Mouse (Mus musculus) limb, embryonic 10.5 days (tissue): ENCODE data around the gene Rasip1. TPM values are rescaled to one million over a fixed set of nuclear protein-coding genes. Genes with fewer than 3 reads are reported as not detected.

Experiments
- DNase-seq: peaks from one replicate; pipeline ENCODE4 v3.0.0-alpha.2; 2017; ENCODE audit warnings: low spot score
- H3K27ac ChIP-seq: fragments of 300-500 bp; sonication (generic); 2 replicates; pipeline ENCODE4 v1.5.1; 2016; ENCODE audit warnings: mild to moderate bottlenecking
- H3K27me3 ChIP-seq: fragments of 300-500 bp; sonication (generic); 2 replicates; pipeline ENCODE4 v1.6.1; 2016; ENCODE audit warnings: low read depth, mild to moderate bottlenecking; ENCODE audit not compliant: poor library complexity, severe bottlenecking
- H3K36me3 ChIP-seq: fragments of 300-500 bp; sonication (generic); 2 replicates; pipeline ENCODE4 v1.6.1; 2016; ENCODE audit warnings: mild to moderate bottlenecking, moderate library complexity
- H3K4me1 ChIP-seq: fragments of 300-500 bp; sonication (generic); 2 replicates; pipeline ENCODE4 v1.6.1; 2016
- H3K4me3 ChIP-seq: fragments of 300-500 bp; sonication (generic); 2 replicates; pipeline ENCODE4 v1.5.1; 2016; ENCODE audit warnings: mild to moderate bottlenecking, moderate library complexity
- H3K9me3 ChIP-seq: fragments of 300-500 bp; sonication (generic); replicated peaks from 2 replicates; pipeline ENCODE4 v1.6.1; 2016; ENCODE audit warnings: mild to moderate bottlenecking
- WGBS: fragments of 180-500 bp; shearing (Covaris S2); methylation state at CpG from one replicate; pipeline ENCODE4 v1.1.7; 2016; 5-methylcytosine and 5-hydroxymethylcytosine counted together
- polyA plus RNA-seq: library from polyadenylated mRNA; unstranded; fragments of >200 nt; fragmentation: Nextera tagmentation; extraction: Ambion mirVana; gene quantifications from 2 replicates; pipeline ENCODE4 v1.2.1, GENCODE M21; 2016

The Rasip1 gene
- 8.0 and 8.3 TPM in 2 replicates for polyA plus RNA-seq

- peaks cover 1% of the 10 kb centered on the region; the same call in 1 of the 2 replicates for H3K36me3 ChIP-seq
- H3K27ac ChIP-seq, result peak within 1 kb of the TSS; percentile 87
- H3K9me3 ChIP-seq, result no peaks in the 10 kb centered on the region
- 78% methylated on average over 9 of the region's 9 CpGs for WGBS
- peaks cover 75% of the 10 kb centered on the region for H3K27me3 ChIP-seq
- peak within 1 kb of the TSS; percentile 71 for H3K4me3 ChIP-seq
- H3K4me1 ChIP-seq, result peaks cover 20% of the 10 kb centered on the region
- no peak for DNase-seq
Observed at GRCm38 (mm10) chr7:45627261-45627660, at the start of gene Rasip1. Gene Rasip1, plus strand, starts transcription at chr7:45627488.

GRCm38 (mm10) chr7:45585923-45586322 lies 41.4 kb upstream of the Rasip1 start:
- Histone ChIP-seq H3K4me3 (no peak overlapping the region), H3K9me3 (no peaks in the 10 kb centered on the region), H3K36me3 (peaks cover 58% of the 10 kb centered on the region), H3K4me1 (0 out of 2 replicates have a peak, but pooled peaks cover 6% of the 10 kb centered on the region), H3K27me3 (no peaks in the 10 kb centered on the region), H3K27ac (no peak overlapping the region)
- WGBS, result 93% methylated on average over 6 of the region's 6 CpGs
- DNase-seq, result no peak

- DNase-seq, result no peak
- no peak overlapping the region for H3K27ac ChIP-seq
- no peaks in the 10 kb centered on the region for H3K9me3 ChIP-seq
- H3K27me3 ChIP-seq, result no peaks in the 10 kb centered on the region
- H3K4me3 ChIP-seq, result no peak overlapping the region
- 94% methylated on average over 23 of the region's 23 CpGs for WGBS
- H3K4me1 ChIP-seq, result 0 out of 2 replicates have a peak, but pooled peaks cover 6% of the 10 kb centered on the region
- peaks cover 49% of the 10 kb centered on the region for H3K36me3 ChIP-seq
Observed at GRCm38 (mm10) chr7:45587631-45588592, 39.4 kb upstream of the Rasip1 start.

GRCm38 (mm10) chr7:45589173-45589572 lies 38.1 kb upstream of the Rasip1 start:
- Histone ChIP-seq H3K4me1 (0 out of 2 replicates have a peak, but pooled peaks cover 6% of the 10 kb centered on the region), H3K36me3 (peaks cover 39% of the 10 kb centered on the region), H3K9me3 (no peaks in the 10 kb centered on the region), H3K27ac (peak overlapping the region; percentile 68; the same call in 1 of the 2 replicates), H3K27me3 (no peaks in the 10 kb centered on the region), H3K4me3 (peak overlapping the region; percentile 47)
- peak; percentile 91 for DNase-seq
- WGBS, result 5% methylated on average over 19 of the region's 19 CpGs

- Histone ChIP-seq H3K4me1 (0 out of 2 replicates have a peak, but pooled peaks cover 6% of the 10 kb centered on the region), H3K36me3 (peaks cover 32% of the 10 kb centered on the region), H3K27me3 (no peaks in the 10 kb centered on the region), H3K27ac (peak overlapping the region; percentile 68; the same call in 1 of the 2 replicates), H3K4me3 (0 out of 2 replicates have a peak overlapping the region, but pooled peaks have one; percentile 47), H3K9me3 (no peaks in the 10 kb centered on the region)
- DNase-seq, result no peak
- 92% methylated on average over 5 of the region's 5 CpGs for WGBS
Observed at GRCm38 (mm10) chr7:45589898-45590297, 37.4 kb upstream of the Rasip1 start.

GRCm38 (mm10) chr7:45590874-45591273 lies 36.4 kb upstream of the Rasip1 start:
- peaks cover 22% of the 10 kb centered on the region for H3K36me3 ChIP-seq
- 67% methylated on average over 3 of the region's 3 CpGs for WGBS

GRCm38 (mm10) chr7:45591880-45592279 lies 35.4 kb upstream of the Rasip1 start:
- Histone ChIP-seq H3K27ac (no peak overlapping the region), H3K27me3 (no peaks in the 10 kb centered on the region), H3K4me3 (no peak overlapping the region), H3K4me1 (0 out of 2 replicates have a peak, but pooled peaks cover 6% of the 10 kb centered on the region), H3K36me3 (peaks cover 12% of the 10 kb centered on the region), H3K9me3 (no peaks in the 10 kb centered on the region)
- DNase-seq, result no peak
- WGBS, result 84% methylated on average over 7 of the region's 7 CpGs

More at GRCm38 (mm10) chr7:45590874-45591273, 36.4 kb upstream of the Rasip1 start:
- Histone ChIP-seq H3K27ac (no peak overlapping the region), H3K9me3 (no peaks in the 10 kb centered on the region), H3K4me1 (0 out of 2 replicates have a peak, but pooled peaks cover 6% of the 10 kb centered on the region), H3K27me3 (no peaks in the 10 kb centered on the region), H3K4me3 (no peak overlapping the region)
- no peak for DNase-seq

GRCm38 (mm10) chr7:45593118-45593815 lies 34.0 kb upstream of the Rasip1 start:
- DNase-seq, result peak; percentile 82
- H3K4me3 ChIP-seq, result no peak overlapping the region
- WGBS, result 27% methylated on average over 10 of the region's 10 CpGs
- H3K36me3 ChIP-seq, result peaks cover 1% of the 10 kb centered on the region
- no peaks in the 10 kb centered on the region for H3K9me3 ChIP-seq
- H3K27ac ChIP-seq, result no peak overlapping the region
- H3K4me1 ChIP-seq, result 0 out of 2 replicates have a peak, but pooled peaks cover 6% of the 10 kb centered on the region
- H3K27me3 ChIP-seq, result no peaks in the 10 kb centered on the region

- H3K27ac ChIP-seq, result no peak overlapping the region
- WGBS, result 83% methylated on average over 4 of the region's 4 CpGs
- no peaks in the 10 kb centered on the region for H3K27me3 ChIP-seq
- no peaks in the 10 kb centered on the region for H3K36me3 ChIP-seq
- H3K4me3 ChIP-seq, result no peak overlapping the region
- no peaks in the 10 kb centered on the region for H3K9me3 ChIP-seq
- DNase-seq, result no peak
- H3K4me1 ChIP-seq, result peaks cover 11% of the 10 kb centered on the region
Observed at GRCm38 (mm10) chr7:45595176-45595575, 32.1 kb upstream of the Rasip1 start.

- WGBS, result 81% methylated on average over 1 of the region's 1 CpGs
- Histone ChIP-seq H3K4me3 (no peak overlapping the region), H3K4me1 (peaks cover 11% of the 10 kb centered on the region), H3K27me3 (no peaks in the 10 kb centered on the region), H3K9me3 (no peaks in the 10 kb centered on the region), H3K27ac (no peak overlapping the region), H3K36me3 (no peaks in the 10 kb centered on the region)
- no peak for DNase-seq
Observed at GRCm38 (mm10) chr7:45596107-45596506, 31.2 kb upstream of the Rasip1 start.

GRCm38 (mm10) chr7:45597013-45597412 lies 30.3 kb upstream of the Rasip1 start:
- 88% methylated on average over 5 of the region's 5 CpGs for WGBS
- peaks cover 19% of the 10 kb centered on the region for H3K4me1 ChIP-seq
- H3K27me3 ChIP-seq, result no peaks in the 10 kb centered on the region
- no peak for DNase-seq
- H3K9me3 ChIP-seq, result no peaks in the 10 kb centered on the region
- H3K27ac ChIP-seq, result no peak overlapping the region
- no peaks in the 10 kb centered on the region for H3K36me3 ChIP-seq
- no peak overlapping the region for H3K4me3 ChIP-seq

- Histone ChIP-seq H3K9me3 (no peaks in the 10 kb centered on the region), H3K27me3 (no peaks in the 10 kb centered on the region), H3K4me3 (no peak overlapping the region), H3K4me1 (peaks cover 20% of the 10 kb centered on the region), H3K27ac (no peak overlapping the region), H3K36me3 (no peaks in the 10 kb centered on the region)
- no peak for DNase-seq
- WGBS, result 92% methylated on average over 6 of the region's 6 CpGs
Observed at GRCm38 (mm10) chr7:45597527-45597926, 29.8 kb upstream of the Rasip1 start.
